Mouse (Mus musculus): Measurements from ENCODE around the gene Npr1. TPM values are rescaled to one million over a fixed set of nuclear protein-coding genes. Genes with fewer than 3 reads are reported as not detected.
A peak's percentile ranks its signal among the peaks of the same experiment; 100 is the strongest.

Npr1 gene
- polyA plus RNA-seq, 1 experiment from 2014 or later, result 3.3 TPM

GRCm38 (mm10) chr3:90503444-90503843 is 37.8 kb upstream of the Npr1 start:
- no peaks in the 10 kb centered on the region for H3K9me3 ChIP-seq (replicated peaks)
- DNase-seq (ENCODE audit: low spot score), result no peak
- H3K27me3 ChIP-seq (ENCODE audit: low read depth, poor library complexity, severe bottlenecking), result no peaks in the 10 kb centered on the region
- H3K4me1 ChIP-seq, result peaks cover 14% of the 10 kb centered on the region
- H3K4me3 ChIP-seq, result no peak overlapping the region
- H3K27ac ChIP-seq (replicated peaks), result no peak overlapping the region
- H3K36me3 ChIP-seq, result peaks cover 93% of the 10 kb centered on the region
- 82% methylated on average over 4 of the region's 4 CpGs for WGBS

- H3K4me1 ChIP-seq, result no peaks in the 10 kb centered on the region
- no peaks in the 10 kb centered on the region for H3K27me3 ChIP-seq (ENCODE audit: low read depth, poor library complexity, severe bottlenecking)
- H3K27ac ChIP-seq (replicated peaks), result no peak overlapping the region
- no peak overlapping the region for H3K4me3 ChIP-seq
- no peak for DNase-seq (ENCODE audit: low spot score)
- H3K36me3 ChIP-seq, result peaks cover 81% of the 10 kb centered on the region
- H3K9me3 ChIP-seq (replicated peaks), result no peaks in the 10 kb centered on the region
Measured at GRCm38 (mm10) chr3:90497597-90497996, 31.9 kb upstream of the Npr1 start.

DNA sequence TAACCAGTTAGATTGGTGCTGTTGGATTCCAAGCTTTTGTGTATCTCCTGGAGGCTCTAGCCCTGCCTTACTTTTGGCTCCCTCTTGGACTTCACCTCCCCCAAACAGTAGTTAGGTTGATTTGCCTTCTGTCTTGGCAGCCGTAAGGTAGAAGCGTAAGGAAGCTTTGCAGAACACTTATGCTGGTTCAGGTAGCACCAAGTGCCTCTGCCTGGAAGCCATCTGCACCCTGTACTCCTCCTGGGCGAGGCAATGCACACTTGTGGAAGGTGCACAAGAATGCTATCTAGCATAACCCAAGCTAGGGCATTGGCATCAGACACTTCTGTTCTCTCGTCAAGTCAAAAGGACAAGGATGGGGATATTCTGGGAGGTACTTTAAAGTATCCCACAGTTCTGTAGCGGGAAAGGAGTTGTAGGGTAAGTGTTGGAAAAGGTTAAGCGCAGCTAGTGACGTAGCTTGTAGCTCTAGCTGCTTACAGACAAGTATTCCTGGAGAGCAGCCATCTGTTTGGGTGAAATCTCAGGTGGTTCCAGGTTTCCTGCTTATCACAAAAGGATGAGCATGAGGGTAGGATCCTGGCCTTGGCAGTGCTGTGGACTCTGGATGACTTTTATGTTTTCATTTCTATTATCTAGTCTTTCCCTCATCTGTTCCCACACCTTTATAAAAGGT is 30.3 kb upstream of the Npr1 start:
- no peak for DNase-seq (ENCODE audit: low spot score)
- Histone ChIP-seq H3K4me1 (no peaks in the 10 kb centered on the region), H3K27me3 (ENCODE audit: low read depth, poor library complexity, severe bottlenecking) (no peaks in the 10 kb centered on the region), H3K27ac (replicated peaks) (no peak overlapping the region), H3K36me3 (peaks cover 65% of the 10 kb centered on the region), H3K4me3 (no peak overlapping the region), H3K9me3 (replicated peaks) (no peaks in the 10 kb centered on the region)
- 92% methylated on average over 7 of the region's 7 CpGs for WGBS

- Histone ChIP-seq H3K27me3 (ENCODE audit: low read depth, poor library complexity, severe bottlenecking) (no peaks in the 10 kb centered on the region), H3K27ac (replicated peaks) (no peak overlapping the region), H3K36me3 (peaks cover 53% of the 10 kb centered on the region), H3K4me3 (no peak overlapping the region), H3K4me1 (peaks cover 13% of the 10 kb centered on the region), H3K9me3 (replicated peaks) (no peaks in the 10 kb centered on the region)
- 74% methylated on average over 4 of the region's 4 CpGs for WGBS
- DNase-seq (ENCODE audit: low spot score), result no peak
Measured at GRCm38 (mm10) chr3:90493831-90494540, 28.3 kb upstream of the Npr1 start.

- no peak for DNase-seq (ENCODE audit: low spot score)
- WGBS, result 40% methylated on average over 2 of the region's 2 CpGs
Measured at GRCm38 (mm10) chr3:90491350-90491749, 25.7 kb upstream of the Npr1 start.

GRCm38 (mm10) chr3:90490696-90491256 is 25.1 kb upstream of the Npr1 start, which contains the start of gene Snapin:
Gene Snapin (minus strand): TSS chr3:90491033.
- peak; percentile 96 for DNase-seq (ENCODE audit: low spot score)

More at GRCm38 (mm10) chr3:90491350-90491749, 25.7 kb upstream of the Npr1 start:
- Histone ChIP-seq H3K27ac (replicated peaks) (no peak overlapping the region), H3K4me1 (peaks cover 13% of the 10 kb centered on the region), H3K4me3 (no peak overlapping the region), H3K36me3 (peaks cover 53% of the 10 kb centered on the region), H3K27me3 (ENCODE audit: low read depth, poor library complexity, severe bottlenecking) (no peaks in the 10 kb centered on the region), H3K9me3 (replicated peaks) (no peaks in the 10 kb centered on the region)

DNA sequence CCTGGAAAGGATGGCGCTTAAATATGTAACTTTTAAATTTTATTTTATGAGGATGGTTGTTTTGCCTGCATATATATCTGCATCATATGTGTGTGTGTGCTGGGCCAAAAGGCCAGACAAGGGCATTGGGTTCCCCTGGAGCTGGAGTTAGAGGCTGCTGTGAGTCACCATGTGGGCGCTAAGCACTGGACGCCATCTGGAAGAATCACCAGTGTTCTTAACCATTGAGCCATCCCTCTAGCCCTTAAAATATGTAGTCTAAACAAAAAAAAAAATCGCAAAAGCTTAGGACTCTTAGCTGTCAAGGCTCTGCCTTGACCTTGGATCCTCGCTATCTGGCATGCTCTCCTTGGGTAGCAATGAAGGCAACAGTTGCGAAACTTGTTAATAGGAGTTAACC is 22.9 kb upstream of the Npr1 start:
- Histone ChIP-seq H3K9me3 (replicated peaks) (no peaks in the 10 kb centered on the region), H3K27ac (replicated peaks) (no peak overlapping the region), H3K4me1 (peaks cover 13% of the 10 kb centered on the region), H3K36me3 (peaks cover 62% of the 10 kb centered on the region), H3K27me3 (ENCODE audit: low read depth, poor library complexity, severe bottlenecking) (no peaks in the 10 kb centered on the region), H3K4me3 (no peak overlapping the region)
- DNase-seq (ENCODE audit: low spot score), result no peak
- WGBS, result 90% methylated on average over 6 of the region's 6 CpGs

More at GRCm38 (mm10) chr3:90490696-90491256, 25.1 kb upstream of the Npr1 start, which contains the start of gene Snapin:
- no peaks in the 10 kb centered on the region for H3K27me3 ChIP-seq (ENCODE audit: low read depth, poor library complexity, severe bottlenecking)
- H3K36me3 ChIP-seq, result peaks cover 53% of the 10 kb centered on the region
- 0% methylated on average over 37 of the region's 37 CpGs for WGBS
- peaks cover 13% of the 10 kb centered on the region for H3K4me1 ChIP-seq
- no peaks in the 10 kb centered on the region for H3K9me3 ChIP-seq (replicated peaks)
- peak within 1 kb of the TSS; percentile 83 for H3K4me3 ChIP-seq
- H3K27ac ChIP-seq (replicated peaks), result peak within 1 kb of the TSS; percentile 89

DNA sequence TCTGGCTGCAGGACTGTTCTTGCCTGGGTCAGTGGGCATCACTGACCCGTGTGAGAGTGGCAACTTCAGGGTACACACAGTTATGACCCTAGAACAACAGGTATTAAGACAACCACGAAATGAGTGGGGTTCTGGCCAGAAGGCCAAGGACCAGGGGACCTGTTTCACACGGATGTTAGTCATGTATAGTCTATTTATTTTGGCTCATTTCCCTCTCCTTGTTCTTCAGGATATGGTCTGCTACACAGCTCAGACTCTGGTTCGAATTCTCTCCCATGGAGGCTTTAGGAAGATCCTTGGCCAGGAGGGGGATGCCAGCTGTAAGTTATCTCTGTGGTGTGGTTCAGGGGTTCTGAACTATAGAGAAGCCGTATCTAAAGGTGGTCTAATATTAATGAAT is 21.3 kb upstream of the Npr1 start:
- H3K4me1 ChIP-seq, result peaks cover 13% of the 10 kb centered on the region
- no peak overlapping the region for H3K4me3 ChIP-seq
- DNase-seq (ENCODE audit: low spot score), result no peak
- no peaks in the 10 kb centered on the region for H3K9me3 ChIP-seq (replicated peaks)
- 87% methylated on average over 5 of the region's 5 CpGs for WGBS
- no peaks in the 10 kb centered on the region for H3K27me3 ChIP-seq (ENCODE audit: low read depth, poor library complexity, severe bottlenecking)
- peaks cover 77% of the 10 kb centered on the region for H3K36me3 ChIP-seq
- H3K27ac ChIP-seq (replicated peaks), result no peak overlapping the region

DNA sequence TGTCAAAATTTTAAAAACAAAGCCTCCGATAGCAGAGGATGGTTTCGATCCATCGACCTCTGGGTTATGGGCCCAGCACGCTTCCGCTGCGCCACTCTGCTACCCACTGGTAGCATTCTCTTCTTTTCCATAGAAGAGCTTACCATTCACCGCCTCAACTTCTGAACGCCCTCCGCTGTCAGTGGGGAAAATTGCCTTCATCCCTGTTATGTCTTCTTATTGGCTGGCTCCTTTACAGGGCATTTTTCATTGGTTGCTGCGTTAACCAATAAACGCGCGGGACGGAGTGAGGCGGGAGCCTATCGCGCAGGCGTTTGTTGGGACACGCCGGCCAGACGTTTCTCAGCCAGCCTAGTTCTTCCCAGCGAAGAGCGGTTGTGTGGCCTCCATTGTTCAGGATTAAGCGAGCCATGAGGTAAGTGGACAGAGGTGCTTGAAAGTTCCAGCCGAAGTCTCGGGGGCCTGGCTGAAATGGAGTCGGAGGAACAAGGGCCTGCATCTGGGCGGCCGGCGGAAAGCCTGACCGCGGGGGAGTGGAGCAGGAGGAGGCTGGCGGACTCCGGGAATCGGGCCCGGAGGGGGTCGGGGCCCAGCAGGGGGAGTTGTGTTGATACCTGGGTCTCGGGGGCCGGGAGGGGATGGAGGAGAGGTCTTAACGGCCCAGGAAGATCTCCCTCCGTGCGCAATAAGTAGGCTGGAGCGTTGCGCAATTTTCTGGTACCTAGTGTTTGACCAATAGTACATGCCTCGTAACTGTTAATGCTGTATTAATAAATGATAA is 10.4 kb upstream of the Npr1 start, which contains the start of gene Ilf2:
Ilf2 (plus strand) TSS at position 296 of the 781 bp plus-strand sequence.
- peak; percentile 97 for DNase-seq (ENCODE audit: low spot score)
- H3K36me3 ChIP-seq, result peaks cover 39% of the 10 kb centered on the region
- H3K4me3 ChIP-seq, result peak within 1 kb of the TSS; percentile 94
- H3K9me3 ChIP-seq (replicated peaks), result no peaks in the 10 kb centered on the region
- WGBS, result under 1% methylated on average over 45 of the region's 45 CpGs
- no peaks in the 10 kb centered on the region for H3K27me3 ChIP-seq (ENCODE audit: low read depth, poor library complexity, severe bottlenecking)
- peak within 1 kb of the TSS; percentile 99 for H3K27ac ChIP-seq (replicated peaks)
- peaks cover 10% of the 10 kb centered on the region for H3K4me1 ChIP-seq

GRCm38 (mm10) chr3:90475151-90475830 is 9.6 kb upstream of the Npr1 start:
- no peak for DNase-seq (ENCODE audit: low spot score)
- 43% methylated on average over 16 of the region's 16 CpGs for WGBS

GRCm38 (mm10) chr3:90472213-90472612 is 6.5 kb upstream of the Npr1 start:
- no peaks in the 10 kb centered on the region for H3K27me3 ChIP-seq (ENCODE audit: low read depth, poor library complexity, severe bottlenecking)
- peaks cover 1% of the 10 kb centered on the region for H3K36me3 ChIP-seq
- no peak overlapping the region for H3K27ac ChIP-seq (replicated peaks)
- no peak for DNase-seq (ENCODE audit: low spot score)
- WGBS, result 35% methylated on average over 3 of the region's 3 CpGs
- H3K4me3 ChIP-seq, result no peak overlapping the region
- no peaks in the 10 kb centered on the region for H3K9me3 ChIP-seq (replicated peaks)
- H3K4me1 ChIP-seq, result peaks cover 6% of the 10 kb centered on the region

More at GRCm38 (mm10) chr3:90475151-90475830, 9.6 kb upstream of the Npr1 start:
- Histone ChIP-seq H3K27ac (replicated peaks) (no peak overlapping the region), H3K4me1 (peaks cover 10% of the 10 kb centered on the region), H3K9me3 (replicated peaks) (no peaks in the 10 kb centered on the region), H3K4me3 (peak overlapping the region; percentile 36), H3K27me3 (ENCODE audit: low read depth, poor library complexity, severe bottlenecking) (no peaks in the 10 kb centered on the region), H3K36me3 (peaks cover 32% of the 10 kb centered on the region)
